Mouse (Mus musculus) E14TG2a.4 (cell line): ENCODE results near the gene Npas2.
A peak's percentile ranks its signal among the peaks of the same experiment; 100 is the strongest.

Source experiments
- CTCF ChIP-seq: conservative IDR thresholded peaks from 2 replicates; pipeline ENCODE4 v1.5.1; 2014; ENCODE audit warnings: low read length
- NANOG ChIP-seq: IDR thresholded peaks from 2 replicates; pipeline ENCODE4 v1.6.1; 2014; ENCODE audit warnings: borderline replicate concordance, low read length, mixed read lengths
- POU5F1 ChIP-seq: IDR thresholded peaks from 2 replicates; pipeline ENCODE4 v1.6.1; 2014; ENCODE audit warnings: low read length, borderline replicate concordance

GRCm38 (mm10) chr1:39344981-39345600 lies 151.6 kb downstream of the Npas2 start:
- TF ChIP-seq CTCF = peak; percentile 35
- TF ChIP-seq NANOG = no peak
- TF ChIP-seq POU5F1 = no peak
